In the genomic region with DNA sequence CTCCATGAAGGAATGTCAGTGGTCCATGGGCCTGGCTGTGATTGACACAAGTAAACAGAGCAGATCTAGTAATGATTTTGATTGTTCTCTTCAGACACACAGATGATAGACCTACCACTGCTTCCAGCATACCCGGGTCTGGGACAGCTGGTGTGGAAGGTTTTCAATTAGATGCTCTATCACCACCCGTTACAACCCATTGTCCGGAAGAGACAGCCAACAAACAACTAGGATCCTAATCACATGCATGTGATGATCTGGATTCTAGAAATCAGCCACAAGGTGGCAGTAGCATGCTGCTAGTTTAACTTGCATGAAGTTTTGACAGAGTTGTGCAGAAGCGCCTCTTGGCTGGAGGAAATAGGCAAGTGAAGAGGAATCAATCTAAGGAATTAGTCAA, we compare ENCODE assay signal across 8 mouse cellular contexts. TPM values are rescaled to one million over a fixed set of nuclear protein-coding genes. Genes with fewer than 3 reads are reported as not detected.
DNase-seq lines count a peak whose midpoint lies in the region; ATAC-seq and TF ChIP-seq lines count a peak whose summit lies in the region.

No protein-coding gene starts in this region.

- H3K4me3 ChIP-seq in ES-E14 (ENCODE audit: insufficient read depth in 1 of 2, low read depth in 1 of 2, low read length in 2 of 2, poor library complexity in 1 of 2, severe bottlenecking in 1 of 2), result no peak overlapping the region
- H3K4me3 ChIP-seq in kidney, embryonic 16.5 days (ENCODE audit: low read length), result no peak overlapping the region
- H3K4me3 ChIP-seq in limb, embryonic 14.5 days (replicated peaks; ENCODE audit: low read length), result no peak overlapping the region
- H3K4me3 ChIP-seq in neural tube, embryonic 11.5 days (ENCODE audit: low read depth, low read length), result no peak overlapping the region

- peak; percentile 12; the same call in 1 of the 2 replicates for ATAC-seq in kidney, embryonic 16.5 days (ENCODE audit: low FRiP score, low TSS enrichment)
- no peak; the same call in 1 of the 2 replicates for ATAC-seq in limb, embryonic 14.5 days (ENCODE audit: low FRiP score, low read depth)
- ATAC-seq in neural tube, embryonic 11.5 days (ENCODE audit: insufficient read depth, low FRiP score, low TSS enrichment), result no peak; the same call in 1 of the 2 replicates

- DNase-seq in 3T3-L1 (ENCODE audit: low read depth, low spot score) (peak; percentile 87), ES-E14 (ENCODE audit: low read depth, low spot score) (peak; percentile 79)
- DNase-seq in cerebellum, postnatal 14 days, result peak; percentile 73 to 80
- peak; percentile 45 to 84 for DNase-seq in frontal cortex, postnatal 36 days (ENCODE audit: low spot score in 2 of 2)
- peak; percentile 86 for DNase-seq in limb, embryonic 14.5 days (ENCODE audit: low spot score)
- peak; percentile 68 for DNase-seq in neural tube, embryonic 11.5 days (ENCODE audit: low spot score)
- DNase-seq in testis, postnatal 14 days (ENCODE audit: low spot score), result peak; percentile 47

- no peaks in the 10 kb centered on the region for H3K9me3 ChIP-seq in ES-E14 (ENCODE audit: control insufficient read depth, insufficient read depth, low read depth, low read length)
- H3K9me3 ChIP-seq in kidney, embryonic 16.5 days (ENCODE audit: low read length), result no peaks in the 10 kb centered on the region
- no peaks in the 10 kb centered on the region for H3K9me3 ChIP-seq in limb, embryonic 14.5 days (ENCODE audit: control insufficient read depth, low read length)
- H3K9me3 ChIP-seq in neural tube, embryonic 11.5 days (ENCODE audit: control insufficient read depth, low read length), result no peaks in the 10 kb centered on the region

- H3K36me3 ChIP-seq in ES-E14 (ENCODE audit: control insufficient read depth, insufficient read depth, low read length, poor library complexity, severe bottlenecking), result no peaks in the 10 kb centered on the region
- H3K36me3 ChIP-seq in kidney, embryonic 16.5 days (ENCODE audit: insufficient read depth, low read length), result no peaks in the 10 kb centered on the region
- H3K36me3 ChIP-seq in limb, embryonic 14.5 days (ENCODE audit: control insufficient read depth, insufficient read depth, low read length), result no peaks in the 10 kb centered on the region
- H3K36me3 ChIP-seq in neural tube, embryonic 11.5 days (ENCODE audit: control insufficient read depth, insufficient read depth, low read length), result no peaks in the 10 kb centered on the region

- H3K27me3 ChIP-seq in kidney, embryonic 16.5 days (ENCODE audit: insufficient read depth, low read length), result no peaks in the 10 kb centered on the region
- no peaks in the 10 kb centered on the region for H3K27me3 ChIP-seq in limb, embryonic 14.5 days (ENCODE audit: control insufficient read depth, insufficient read depth, low read length)
- no peaks in the 10 kb centered on the region for H3K27me3 ChIP-seq in neural tube, embryonic 11.5 days (ENCODE audit: control insufficient read depth, insufficient read depth, low read length)

- no peak overlapping the region for H3K9ac ChIP-seq in ES-E14 (ENCODE audit: insufficient read depth, low read depth, low read length, poor library complexity, severe bottlenecking)
- no peak overlapping the region for H3K9ac ChIP-seq in kidney, embryonic 16.5 days (replicated peaks; ENCODE audit: low read length)
- H3K9ac ChIP-seq in limb, embryonic 14.5 days (ENCODE audit: low read depth, low read length, severe bottlenecking), result no peak overlapping the region
- H3K9ac ChIP-seq in neural tube, embryonic 11.5 days (ENCODE audit: low read length), result no peak overlapping the region

- TF ChIP-seq POLR2A in limb, embryonic 14.5 days (IDR thresholded peaks at IDR 0.05; ENCODE audit: borderline replicate concordance, extremely low read depth, insufficient read depth, insufficient read length), result no peak

- in situ Hi-C loops in ES-E14 (cut with MboI; ENCODE audit: low sequenced_read_pairs in 2 of 2, unreplicated experiment in 2 of 2), result no loop called here

- H3K4me1 ChIP-seq in ES-E14 (ENCODE audit: control insufficient read depth in 2 of 2, insufficient read depth in 2 of 2, low read length in 2 of 2, poor library complexity in 1 of 2), result peaks cover 0 to 2% of the 10 kb centered on the region in 2 experiments; a peak in 1 of 4 replicates
- H3K4me1 ChIP-seq in kidney, embryonic 16.5 days (ENCODE audit: insufficient read depth, low read length), result no peaks in the 10 kb centered on the region
- H3K4me1 ChIP-seq in limb, embryonic 14.5 days (ENCODE audit: control insufficient read depth, insufficient read depth, low read length), result no peaks in the 10 kb centered on the region
- no peaks in the 10 kb centered on the region for H3K4me1 ChIP-seq in neural tube, embryonic 11.5 days (ENCODE audit: control insufficient read depth, insufficient read depth, low read length)

- no peak overlapping the region for H3K4me2 ChIP-seq in kidney, embryonic 16.5 days (replicated peaks; ENCODE audit: low read depth, low read length)
- no peak overlapping the region for H3K4me2 ChIP-seq in limb, embryonic 14.5 days (replicated peaks; ENCODE audit: low read depth, low read length, severe bottlenecking)
- no peak overlapping the region for H3K4me2 ChIP-seq in neural tube, embryonic 11.5 days (ENCODE audit: low read depth)

- H3K27ac ChIP-seq in ES-E14 (ENCODE audit: insufficient read depth, low read depth, low read length, poor library complexity, severe bottlenecking), result no peak overlapping the region
- H3K27ac ChIP-seq in kidney, embryonic 16.5 days (ENCODE audit: low read length), result no peak overlapping the region
- no peak overlapping the region for H3K27ac ChIP-seq in limb, embryonic 14.5 days (replicated peaks; ENCODE audit: low read depth, low read length)
- no peak overlapping the region for H3K27ac ChIP-seq in neural tube, embryonic 11.5 days (ENCODE audit: low read depth, low read length)

- 11% methylated on average over 4 of the region's 4 CpGs for WGBS in kidney, embryonic 16.5 days
- 10% methylated on average over 4 of the region's 4 CpGs for WGBS in limb, embryonic 14.5 days
- 20% methylated on average over 4 of the region's 4 CpGs for WGBS in neural tube, embryonic 11.5 days

TF ChIP-seq in ES-E14, 5 proteins besides CTCF, POLR2A, EP300 and RAD21:
- TF ChIP-seq CHD2 (IDR thresholded peaks at IDR 0.05; ENCODE audit: low read depth, low read length) (no peak), ZC3H11A (IDR thresholded peaks at IDR 0.05; ENCODE audit: borderline replicate concordance, low read depth, low read length) (peak; percentile 79; the same call in 1 of the 2 replicates)

RNA-seq across cellular contexts. Expression of a gene that starts 14.8 kb away (rescaled TPM):
- 0.13 and 0.26 TPM in 2 replicates for total RNA-seq in ES-E14 (2012; rRNA removed)
- polyA plus RNA-seq in kidney, embryonic 16.5 days (2015; fragmentation: Nextera tagmentation; extraction: Ambion mirVana), result 0.25 and 0.36 TPM in 2 replicates
- polyA plus RNA-seq in limb, embryonic 14.5 days (2012; rRNA removed), result 1.1 and 1.9 TPM in 2 replicates
- 0.40 TPM in 2 replicates for polyA plus RNA-seq in limb, embryonic 14.5 days (2014; fragmentation: Nextera tagmentation; extraction: Ambion mirVana)
- polyA plus RNA-seq in neural tube, embryonic 11.5 days (2014; fragmentation: Nextera tagmentation; extraction: Ambion mirVana), result 0.25 TPM in 1 of 2 replicates, not detected in the other

RNA-seq across cellular contexts. Expression of a gene that starts 16.1 kb away (rescaled TPM):
- 236 and 303 TPM in 2 replicates for total RNA-seq in ES-E14 (2012; rRNA removed)
- 504 and 516 TPM in 2 replicates for polyA plus RNA-seq in kidney, embryonic 16.5 days (2015; fragmentation: Nextera tagmentation; extraction: Ambion mirVana)
- 232 and 238 TPM in 2 replicates for polyA plus RNA-seq in limb, embryonic 14.5 days (2012; rRNA removed)
- polyA plus RNA-seq in limb, embryonic 14.5 days (2014; fragmentation: Nextera tagmentation; extraction: Ambion mirVana), result 494 and 527 TPM in 2 replicates
- 417 and 419 TPM in 2 replicates for polyA plus RNA-seq in neural tube, embryonic 11.5 days (2014; fragmentation: Nextera tagmentation; extraction: Ambion mirVana)

RNA-seq across cellular contexts. Expression of a gene that starts 28.6 kb away (rescaled TPM):
- 25.4 and 29.1 TPM in 2 replicates for total RNA-seq in ES-E14 (2012; rRNA removed)
- 21.4 and 27.7 TPM in 2 replicates for polyA plus RNA-seq in kidney, embryonic 16.5 days (2015; fragmentation: Nextera tagmentation; extraction: Ambion mirVana)
- polyA plus RNA-seq in limb, embryonic 14.5 days (2012; rRNA removed), result 21.5 and 31.9 TPM in 2 replicates
- 24.7 and 24.8 TPM in 2 replicates for polyA plus RNA-seq in limb, embryonic 14.5 days (2014; fragmentation: Nextera tagmentation; extraction: Ambion mirVana)
- 35.7 and 36.7 TPM in 2 replicates for polyA plus RNA-seq in neural tube, embryonic 11.5 days (2014; fragmentation: Nextera tagmentation; extraction: Ambion mirVana)

RNA-seq across cellular contexts. Expression of a gene that starts 28.7 kb away (rescaled TPM):
- total RNA-seq in ES-E14 (2012; rRNA removed), result 109 and 137 TPM in 2 replicates
- 115 and 118 TPM in 2 replicates for polyA plus RNA-seq in kidney, embryonic 16.5 days (2015; fragmentation: Nextera tagmentation; extraction: Ambion mirVana)
- 52.0 and 64.9 TPM in 2 replicates for polyA plus RNA-seq in limb, embryonic 14.5 days (2012; rRNA removed)
- 85.6 and 87.5 TPM in 2 replicates for polyA plus RNA-seq in limb, embryonic 14.5 days (2014; fragmentation: Nextera tagmentation; extraction: Ambion mirVana)
- 141 and 147 TPM in 2 replicates for polyA plus RNA-seq in neural tube, embryonic 11.5 days (2014; fragmentation: Nextera tagmentation; extraction: Ambion mirVana)

RNA-seq across cellular contexts. Expression of a gene that starts 43.9 kb away (rescaled TPM):
- 47.3 and 54.4 TPM in 2 replicates for total RNA-seq in ES-E14 (2012; rRNA removed)
- polyA plus RNA-seq in kidney, embryonic 16.5 days (2015; fragmentation: Nextera tagmentation; extraction: Ambion mirVana), result 65.3 and 71.6 TPM in 2 replicates
- 108 and 144 TPM in 2 replicates for polyA plus RNA-seq in limb, embryonic 14.5 days (2012; rRNA removed)
- polyA plus RNA-seq in limb, embryonic 14.5 days (2014; fragmentation: Nextera tagmentation; extraction: Ambion mirVana), result 63.8 and 72.1 TPM in 2 replicates
- 74.7 and 75.4 TPM in 2 replicates for polyA plus RNA-seq in neural tube, embryonic 11.5 days (2014; fragmentation: Nextera tagmentation; extraction: Ambion mirVana)
